Mouse (Mus musculus): ENCODE measurements around the gene Gm3573. TPM values are rescaled to one million over a fixed set of nuclear protein-coding genes. Genes with fewer than 3 reads are reported as not detected.
"Not testable (repeated sequence)": the region's sequence is repeated elsewhere in the genome, so short reads cannot be mapped to it uniquely, and the experiment has no call there.

The Gm3573 gene
- total RNA-seq (2021) (not detected), polyA plus RNA-seq (2012; rRNA removed) (not detected in 2 replicates)
- long read RNA-seq, result 0 reads

- not testable (repeated sequence) for DNase-seq
Observed at GRCm38 (mm10) chr14:42190691-42191090, at the start of gene Gm3573. Gm3573 (minus strand) TSS chr14:42190791.

GRCm38 (mm10) chr14:42216766-42217537, 26.4 kb upstream of the Gm3573 start:
- not testable (repeated sequence) for DNase-seq

GRCm38 (mm10) chr14:42183936-42184335, 6.7 kb downstream of the Gm3573 start:
- DNase-seq, result not testable (repeated sequence)

GRCm38 (mm10) chr14:42162522-42162921, 28.1 kb downstream of the Gm3573 start, which contains the start of gene Gm17027:
Gm17027 (minus strand) TSS chr14:42162622.
- DNase-seq, result not testable (repeated sequence)

Other genes with a start within 250 kb of the Gm3573 start
- gene 1700024B05Rik, start 246.8 kb downstream of the Gm3573 start, total RNA-seq (2021), result not detected
- gene 1700024B05Rik, start 246.8 kb downstream of the Gm3573 start, polyA plus RNA-seq (2012; rRNA removed), result not detected in 2 replicates
- not detected for gene Gm6401, start 222.9 kb downstream of the Gm3573 start, total RNA-seq (2021)
- gene Gm6401, start 222.9 kb downstream of the Gm3573 start, polyA plus RNA-seq (2012; rRNA removed), result not detected in 2 replicates
- gene Gm3543, start 207.5 kb downstream of the Gm3573 start, total RNA-seq (2021), result not detected
- not detected in 2 replicates for gene Gm3543, start 207.5 kb downstream of the Gm3573 start, polyA plus RNA-seq (2012; rRNA removed)
- gene Gm7951, start 73.4 kb downstream of the Gm3573 start, total RNA-seq (2021), result not detected
- gene Gm7951, start 73.4 kb downstream of the Gm3573 start, polyA plus RNA-seq (2012; rRNA removed), result not detected in 2 replicates
- gene Gm17027, start 28.2 kb downstream of the Gm3573 start, total RNA-seq (2021), result not detected
- gene Gm17027, start 28.2 kb downstream of the Gm3573 start, polyA plus RNA-seq (2012; rRNA removed), result not detected in 2 replicates
- gene Gm17026, start 69.3 kb upstream of the Gm3573 start, total RNA-seq (2021), result not detected
- gene Gm17026, start 69.3 kb upstream of the Gm3573 start, polyA plus RNA-seq (2012; rRNA removed), result not detected in 2 replicates
- not detected for gene Gm9611, start 106.6 kb upstream of the Gm3573 start, total RNA-seq (2021)
- gene Gm9611, start 106.6 kb upstream of the Gm3573 start, polyA plus RNA-seq (2012; rRNA removed), result not detected in 2 replicates
- not detected for gene Gm7995, start 119.4 kb upstream of the Gm3573 start, total RNA-seq (2021)
- gene Gm7995, start 119.4 kb upstream of the Gm3573 start, polyA plus RNA-seq (2012; rRNA removed), result not detected in 2 replicates
- gene Gm8005, start 248.9 kb upstream of the Gm3573 start, total RNA-seq (2021), result not detected
- not detected in 2 replicates for gene Gm8005, start 248.9 kb upstream of the Gm3573 start, polyA plus RNA-seq (2012; rRNA removed)

All from adrenal gland, adult 2 months (tissue).